Mouse (Mus musculus) retina, postnatal 1 day (tissue): Measurements from ENCODE around the gene Krt32.

Source experiments
- DNase-seq: peaks from one replicate; pipeline ENCODE4 v3.0.0-alpha.2; 2012

Krt32 gene

DNA sequence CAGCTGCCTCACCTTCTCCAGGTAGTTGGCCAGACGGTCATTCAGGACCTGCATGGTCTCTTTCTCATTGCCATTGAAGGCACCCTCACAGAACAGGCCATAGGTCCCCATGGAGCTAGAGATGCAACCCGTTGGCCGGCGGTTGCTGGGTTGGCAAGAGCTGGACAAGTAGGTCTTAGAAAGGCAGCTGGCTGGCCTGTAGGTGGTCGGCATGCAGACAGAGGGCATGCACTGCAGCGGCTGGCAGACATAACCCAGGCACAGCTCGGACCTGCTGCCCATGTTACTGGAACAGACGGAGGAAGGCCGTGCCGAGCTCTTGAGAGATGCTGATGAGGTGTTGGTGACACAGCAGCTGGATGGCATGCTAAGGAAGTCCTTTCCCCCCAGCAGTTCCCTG, at the start of gene Krt32:
Gene Krt32 (minus strand): TSS at position 366 of the 400 bp plus-strand sequence.
- DNase-seq, result no peak

DNA sequence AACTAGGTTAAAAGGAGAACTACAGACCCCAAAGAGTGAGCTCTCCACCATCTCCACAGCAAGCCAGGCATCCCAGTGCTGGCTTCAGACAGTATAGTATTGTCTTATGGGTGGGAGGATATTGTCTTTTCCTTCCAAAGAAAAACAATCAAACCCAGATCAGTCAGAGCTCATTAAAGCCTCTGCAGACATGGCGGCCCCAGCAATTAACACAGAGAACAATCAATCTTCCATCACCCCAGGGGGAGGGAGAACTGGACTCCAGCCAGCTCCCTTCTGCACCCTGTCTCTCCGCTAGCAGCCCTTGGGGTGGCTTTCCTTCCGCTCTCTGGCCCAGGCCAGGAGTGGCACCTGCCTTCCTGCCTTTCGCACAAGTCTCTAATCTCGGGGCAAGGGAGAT, 49.7 kb upstream of the Krt32 start:
- DNase-seq, result peak; percentile 95

DNA sequence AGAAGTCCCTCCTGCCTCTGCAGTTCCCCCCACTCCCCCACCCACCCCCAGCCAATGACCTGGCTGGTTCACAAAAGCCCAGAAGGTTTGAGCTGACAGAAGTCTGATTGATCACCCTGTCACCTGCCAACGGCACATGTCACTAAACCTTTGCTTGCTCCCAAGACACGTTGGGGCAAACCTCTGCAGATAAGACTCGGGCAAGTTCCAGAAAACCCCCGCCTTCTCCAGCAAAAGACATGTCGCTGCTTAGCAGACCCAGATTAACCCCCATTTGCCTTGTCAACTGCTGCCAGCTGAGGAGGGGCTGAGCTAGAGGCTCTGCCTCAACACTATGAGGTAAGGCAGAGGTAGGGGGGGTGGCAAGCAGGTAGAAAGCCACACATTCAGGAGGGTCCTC, 48.5 kb upstream of the Krt32 start:
- peak; percentile 26 for DNase-seq

- no peak for DNase-seq
Observed at GRCm38 (mm10) chr11:100135731-100136130, 47.7 kb upstream of the Krt32 start, which contains the start of gene Krt15. TSS of gene Krt15 (minus strand) at chr11:100135928.

DNA sequence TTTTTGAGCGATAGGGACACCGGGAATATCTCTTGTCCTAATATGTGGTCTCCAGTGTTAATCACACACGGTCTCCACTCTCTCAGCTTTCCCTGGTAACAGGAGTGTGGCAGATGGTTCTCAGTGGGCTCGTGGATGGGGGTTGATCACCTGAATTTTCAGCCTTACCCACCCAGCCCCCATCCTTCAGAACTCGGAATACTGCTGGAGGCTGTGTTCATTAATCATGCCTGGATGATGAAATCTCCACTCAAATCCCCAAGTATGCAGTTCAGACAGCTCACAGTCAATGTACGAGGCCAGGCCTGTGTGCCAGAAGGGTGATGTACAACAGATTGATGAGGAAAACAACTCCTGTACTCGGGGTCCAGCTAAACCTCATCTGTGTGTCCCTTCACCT, 36.9 kb upstream of the Krt32 start:
- no peak for DNase-seq

DNA sequence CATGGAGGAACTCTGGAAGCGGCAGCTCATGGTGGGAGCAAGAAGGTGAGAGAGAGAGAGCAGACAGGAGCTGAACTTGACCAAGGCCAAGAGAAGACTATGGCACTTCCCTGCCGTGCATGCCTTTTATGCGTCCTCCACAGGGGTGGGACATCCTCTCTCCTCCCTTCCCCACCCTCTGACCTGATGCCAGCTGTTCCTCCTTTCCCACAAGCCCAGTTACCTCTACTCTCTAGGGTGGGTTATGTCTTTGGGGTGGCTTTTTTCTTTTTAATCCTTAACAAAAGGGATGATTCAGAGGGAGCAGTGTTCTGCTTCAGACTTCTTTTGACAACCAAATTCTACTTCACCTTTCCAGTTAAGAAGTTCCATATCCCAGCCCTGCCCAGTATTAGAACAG, 33.4 kb upstream of the Krt32 start, which contains the start of gene Krt13:
Gene Krt13 (minus strand): TSS at position 101 of the 400 bp plus-strand sequence.
- no peak for DNase-seq

- DNase-seq, result no peak
Observed at GRCm38 (mm10) chr11:100120331-100120730, 32.3 kb upstream of the Krt32 start.

GRCm38 (mm10) chr11:100113742-100114029, 25.7 kb upstream of the Krt32 start:
- no peak for DNase-seq

DNA sequence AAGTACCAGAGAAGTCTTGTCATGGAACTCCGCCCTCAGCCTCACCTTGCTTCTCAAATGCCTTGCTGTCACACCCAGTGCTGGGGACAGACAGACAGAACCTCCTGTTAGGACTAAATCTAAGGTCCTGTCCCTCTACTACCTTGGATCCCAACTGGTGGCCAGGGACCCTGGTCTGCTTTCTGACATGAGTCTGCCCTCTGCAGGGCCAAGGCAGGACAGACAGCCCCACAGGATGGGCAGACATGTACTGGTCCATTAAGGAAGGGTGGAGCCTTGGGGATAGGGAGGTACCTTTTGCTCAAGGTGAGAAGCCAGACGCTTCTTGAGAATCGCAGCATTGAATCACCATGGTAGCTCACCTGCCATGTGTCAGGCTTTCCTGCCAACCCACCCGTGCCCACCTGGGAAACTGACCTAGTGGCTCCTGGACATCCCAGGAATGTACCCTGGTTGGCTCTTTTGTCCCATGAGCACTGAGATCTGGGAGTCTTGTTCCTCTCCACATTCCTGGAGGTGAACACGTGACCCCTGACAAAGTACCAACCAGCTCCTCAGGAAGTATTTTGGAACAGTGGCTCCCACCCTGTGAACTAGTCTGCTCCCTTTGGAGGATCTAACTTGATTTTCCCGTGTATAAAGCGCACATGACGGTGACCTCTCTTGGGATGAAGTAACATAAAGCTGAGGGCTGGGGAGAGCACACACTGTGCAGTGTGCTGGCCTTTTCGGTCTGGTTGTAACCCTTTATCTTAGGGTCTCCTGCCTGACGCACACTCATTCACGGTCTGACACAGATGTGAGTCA, 25.1 kb upstream of the Krt32 start:
- no peak for DNase-seq

GRCm38 (mm10) chr11:100105576-100106122, 17.6 kb upstream of the Krt32 start, which contains the start of gene Krt36:
TSS of gene Krt36 (minus strand) at chr11:100105626.
- no peak for DNase-seq

DNA sequence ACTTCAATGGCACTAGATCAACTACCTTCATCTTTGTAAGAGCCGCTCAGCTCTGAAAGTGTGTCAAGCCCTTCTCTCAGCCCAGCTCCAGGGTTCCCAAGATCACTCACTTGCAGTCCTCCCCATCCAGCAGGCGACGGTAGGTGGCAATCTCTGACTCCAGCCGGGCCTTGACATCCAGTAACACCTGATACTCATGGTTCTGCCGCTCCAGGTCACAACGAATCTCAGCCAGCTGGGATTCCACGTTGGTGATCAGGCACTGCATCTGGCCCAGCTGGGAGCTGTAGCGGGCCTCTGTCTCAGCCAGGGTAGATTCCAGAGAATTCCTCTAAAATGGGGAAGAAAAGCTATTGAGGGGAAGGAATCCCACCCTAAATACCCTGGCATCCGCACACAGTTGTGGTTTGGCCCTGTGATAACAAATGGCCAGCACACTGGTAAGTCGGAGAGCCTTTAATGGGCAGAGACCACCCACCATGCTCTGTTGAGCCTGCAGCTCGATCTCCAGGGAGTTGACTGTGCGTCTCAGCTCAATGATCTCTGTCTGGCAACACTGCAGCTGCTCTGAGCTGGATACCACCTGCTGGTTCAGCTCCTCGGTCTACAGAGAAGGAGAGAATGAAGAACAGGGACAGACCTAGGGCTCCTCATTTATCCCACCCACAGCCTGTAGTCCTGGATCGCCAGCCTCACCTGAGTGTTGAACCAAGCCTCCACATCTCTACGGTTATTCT, 14.8 kb upstream of the Krt32 start:
- DNase-seq, result peak; percentile 76

DNA sequence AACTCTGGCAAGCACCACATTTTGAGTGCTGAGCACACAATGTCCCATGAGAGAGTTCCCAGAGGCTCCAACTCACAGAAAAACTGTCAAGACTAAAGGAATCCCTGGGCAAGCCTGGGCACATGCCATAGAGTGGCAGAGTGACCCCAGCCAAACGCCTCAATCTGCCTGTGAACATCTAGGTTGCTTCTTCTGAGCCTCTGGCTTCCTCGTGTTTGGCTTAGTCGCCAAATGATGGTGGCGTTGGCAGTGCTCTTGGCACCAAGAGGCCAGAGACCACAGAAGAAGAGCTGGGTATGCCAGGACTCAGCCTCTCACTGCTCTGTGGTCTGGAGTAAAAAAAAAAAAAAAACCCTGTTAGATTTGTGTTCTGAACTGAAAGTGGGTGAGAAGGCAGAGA, 12.4 kb upstream of the Krt32 start:
- no peak for DNase-seq

DNA sequence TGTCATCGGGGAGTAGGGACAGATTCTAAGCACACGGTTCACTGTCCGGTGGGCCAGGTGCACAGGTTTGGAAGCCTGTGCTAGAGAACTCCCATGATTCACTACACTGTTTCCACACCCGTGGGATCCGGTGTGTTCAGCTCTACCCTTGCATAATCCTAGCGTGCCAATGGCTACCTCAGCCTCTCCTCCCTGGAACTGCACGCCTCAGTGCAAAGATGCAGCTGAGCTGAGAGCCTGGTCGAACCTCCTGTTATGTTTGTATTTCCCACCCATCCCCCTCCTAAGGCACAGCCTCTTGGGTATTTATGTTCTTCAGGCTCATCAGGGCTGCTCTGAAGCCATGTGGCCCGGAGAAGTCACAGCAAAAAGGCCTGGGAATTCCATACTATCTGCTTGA, 9.8 kb upstream of the Krt32 start:
- peak; percentile 27 for DNase-seq

- no peak for DNase-seq
Observed at GRCm38 (mm10) chr11:100096141-100096540, 8.1 kb upstream of the Krt32 start, which contains the start of gene Krt35. TSS of gene Krt35 (minus strand) at chr11:100096241.

- DNase-seq, result no peak
Observed at GRCm38 (mm10) chr11:100088378-100089025, 476 bp upstream of the Krt32 start.

GRCm38 (mm10) chr11:100073873-100074272, 14.2 kb downstream of the Krt32 start:
- no peak for DNase-seq

- no peak for DNase-seq
Observed at GRCm38 (mm10) chr11:100067293-100068036, 20.6 kb downstream of the Krt32 start.

- peak; percentile 89 for DNase-seq
Observed at GRCm38 (mm10) chr11:100066236-100067010, 21.6 kb downstream of the Krt32 start.

- peak; percentile 86 for DNase-seq
Observed at GRCm38 (mm10) chr11:100058875-100059274, 29.2 kb downstream of the Krt32 start.

DNA sequence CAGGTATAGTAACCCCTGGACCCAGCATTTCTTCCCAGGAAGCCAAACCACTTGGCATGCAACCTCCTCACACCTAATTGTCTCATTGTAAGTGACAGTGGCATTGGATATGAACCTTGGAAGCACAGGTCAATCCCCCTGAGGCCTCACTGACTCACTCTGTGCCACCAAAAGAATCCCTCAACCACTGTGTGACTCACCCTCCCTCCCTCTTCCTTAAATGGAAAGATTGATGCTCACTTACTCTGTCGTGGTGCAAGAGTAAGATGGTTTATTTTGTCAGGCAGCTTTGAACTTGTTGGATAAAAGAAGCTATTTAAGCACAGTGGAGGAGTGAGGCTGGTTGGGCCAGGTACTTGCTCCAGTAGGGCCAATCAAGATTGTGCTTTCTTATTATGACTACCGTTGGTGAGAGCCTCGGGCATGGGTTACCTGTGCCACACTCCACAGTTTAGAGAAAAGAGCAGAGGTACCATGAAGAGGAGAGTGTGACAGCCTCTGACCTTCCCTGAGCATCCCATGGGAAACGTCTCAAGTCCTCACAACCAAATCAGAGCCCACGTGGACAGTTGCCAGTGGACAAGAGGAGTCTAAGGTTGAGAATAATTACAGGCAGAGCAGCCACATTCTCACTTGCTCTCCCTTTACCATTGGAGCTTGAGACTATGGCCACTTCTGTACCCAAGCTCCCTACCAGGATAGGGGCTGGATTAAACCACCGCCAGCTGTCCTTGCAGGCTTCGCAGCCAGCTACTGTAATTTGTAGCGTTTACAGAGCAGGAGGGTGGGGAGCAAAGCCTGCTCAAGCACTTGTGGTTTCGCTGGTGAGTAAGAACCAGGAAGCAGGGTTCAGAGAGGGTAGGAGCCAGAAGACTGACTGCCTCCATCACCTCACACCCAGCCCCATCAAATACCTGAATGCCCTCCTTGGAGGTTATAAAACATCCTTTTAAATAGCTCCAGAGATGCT, 32.1 kb downstream of the Krt32 start:
- DNase-seq, result no peak
